Comparison of ENCODE assay signal across 21 mouse cellular contexts in the genomic region with DNA sequence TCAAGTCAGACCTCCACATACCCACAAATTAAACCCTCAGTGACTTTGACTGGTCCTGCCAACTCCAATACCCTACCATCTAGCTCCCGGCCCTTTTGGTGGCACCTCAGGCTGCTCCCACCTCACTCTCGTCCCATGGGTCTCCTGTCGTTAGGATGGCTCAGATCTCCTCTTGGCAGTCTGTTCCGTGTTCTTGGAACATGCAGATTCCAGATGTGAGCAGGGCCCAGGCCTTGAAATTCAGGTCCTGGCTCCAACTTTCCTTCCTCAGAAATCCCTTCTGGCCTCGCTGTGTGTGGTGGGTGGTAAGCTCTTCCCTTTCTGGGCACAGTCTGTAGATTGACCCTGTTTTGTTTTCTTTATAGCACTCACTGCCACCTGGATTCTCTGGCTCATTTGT.
DNase-seq lines count a peak whose midpoint lies in the region; ATAC-seq lines count a peak whose summit lies in the region.
"Had no signal": no experiment of that assay in that cellular context is flagged by ENCODE, and none has a peak within 500 bp of the region (broad histone marks: within the 10 kb centered on the region; RNA-seq: fewer than 3 reads in every experiment).

No protein-coding gene starts in this region.

- H3K9me3 ChIP-seq in limb, embryonic 12.5 days, result no peaks in the 10 kb centered on the region
- H3K9me3 ChIP-seq: forebrain, embryonic 15.5 days; heart, embryonic 15.5 days; hindbrain, embryonic 13.5 days had no signal

- no peak overlapping the region for H3K4me3 ChIP-seq in limb, embryonic 12.5 days (replicated peaks)
- H3K4me3 ChIP-seq: forebrain, embryonic 15.5 days; heart, embryonic 15.5 days; hindbrain, embryonic 13.5 days had no signal

- 51% methylated on average over 5 of the region's 5 CpGs for WGBS in limb, embryonic 12.5 days

- peaks cover 55% of the 10 kb centered on the region for H3K4me1 ChIP-seq in limb, embryonic 12.5 days (replicated peaks)

- H3K4me2 ChIP-seq in limb, embryonic 12.5 days, result no peak overlapping the region
- H3K4me2 ChIP-seq: forebrain, embryonic 15.5 days; heart, embryonic 11.5 days; heart, embryonic 15.5 days; hindbrain, embryonic 13.5 days had no signal

- H3K27ac ChIP-seq in limb, embryonic 12.5 days, result 0 out of 2 replicates have a peak overlapping the region, but pooled peaks have one; percentile 41
- H3K27ac ChIP-seq: forebrain, embryonic 15.5 days; heart, embryonic 15.5 days; hindbrain, embryonic 13.5 days; hindbrain, postnatal 0 days had no signal

- H3K36me3 ChIP-seq in limb, embryonic 12.5 days, result no peaks in the 10 kb centered on the region
- H3K36me3 ChIP-seq: forebrain, embryonic 15.5 days; G1E; heart, embryonic 15.5 days; hindbrain, embryonic 13.5 days had no signal

- ATAC-seq in limb, embryonic 12.5 days (ENCODE audit: insufficient number of reproducible peaks, insufficient read depth, low FRiP score, low TSS enrichment, low read depth), result no peak
- ATAC-seq: CD4-positive, CD25-positive, alpha-beta regulatory T cell, adult 4 months; forebrain, embryonic 15.5 days; hindbrain, postnatal 0 days had no signal

- H3K27me3 ChIP-seq in limb, embryonic 12.5 days, result no peaks in the 10 kb centered on the region
- H3K27me3 ChIP-seq: forebrain, embryonic 15.5 days; heart, embryonic 15.5 days had no signal

- intact Hi-C loops in gastrocnemius, postnatal 14 days (cut with DNase I; ENCODE audit: low total_unique reads), result no loop called here

- no peak overlapping the region for H3K9ac ChIP-seq in limb, embryonic 12.5 days (replicated peaks)
- H3K9ac ChIP-seq: forebrain, embryonic 15.5 days; heart, embryonic 15.5 days; hindbrain, embryonic 13.5 days had no signal

- DNase-seq in cerebellum, postnatal 10 days, result peak; percentile 34 to 36
- no peak for DNase-seq in cerebellum, adult 9-10 months
- DNase-seq in gastrocnemius, postnatal 14 days, result peak; percentile 9
- no peak for DNase-seq in gastrocnemius, postnatal 10 days
- peak; percentile 16 for DNase-seq in NIH3T3 (ENCODE audit: low read depth)
- DNase-seq in right cerebral cortex, adult 2 months (ENCODE audit: low spot score in 2 of 2), result no peak
- DNase-seq: adrenal gland, postnatal 10 days; B cell, adult 2 months; cerebellum, adult 11 months; cerebellum, adult 8-10 months; cerebellum, postnatal 36 days; heart, adult 11 months; heart, postnatal 14 days had no signal

Comparison
In these comparisons a context has a peak if more than half of its experiments do, and no peak if none do; other contexts are left out.
1. DNase-seq: peak in cerebellum, postnatal 10 days (2 of 2), gastrocnemius, postnatal 14 days (single experiment) and NIH3T3 (single experiment); none in cerebellum, adult 9-10 months (single experiment), gastrocnemius, postnatal 10 days (single experiment) and right cerebral cortex, adult 2 months (0 of 2).